Mouse (Mus musculus): ENCODE results near the gene Fyttd1.

DNA sequence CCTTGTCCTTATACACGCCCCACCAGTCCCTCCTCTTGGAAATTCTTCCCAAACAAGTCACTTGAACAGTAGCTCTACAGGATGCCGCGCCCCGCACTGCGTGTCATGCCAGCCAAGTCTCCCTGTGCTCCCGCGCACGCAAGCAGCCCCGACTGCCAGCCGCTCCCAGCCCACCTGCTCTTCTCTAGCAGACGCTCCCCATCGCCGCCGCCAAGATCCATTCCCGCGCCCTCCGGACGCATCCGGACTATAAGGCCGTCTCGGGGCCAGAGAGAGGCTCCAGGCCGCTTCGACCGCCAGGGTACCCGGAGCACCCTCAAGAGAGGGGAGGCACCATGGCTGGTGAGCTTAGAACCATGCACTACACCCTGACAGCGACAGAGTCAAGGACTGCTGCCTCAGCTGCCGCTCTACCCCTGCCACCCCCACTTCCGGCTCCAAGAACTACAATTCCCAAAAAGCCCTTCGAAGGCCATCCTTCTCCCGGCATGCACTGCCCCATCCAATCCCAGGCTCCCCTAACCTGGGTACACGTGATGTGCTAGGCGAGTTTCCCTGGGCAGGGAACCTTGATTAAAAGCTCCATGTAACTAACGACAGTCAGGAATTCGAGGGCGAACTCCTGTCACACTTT lies 9.3 kb upstream of the Fyttd1 start:
- TF ChIP-seq CTCF (IDR thresholded peaks at IDR 0.05; ENCODE audit: control insufficient read depth, insufficient read depth, insufficient read length) = no peak
- TF ChIP-seq MAX (IDR thresholded peaks at IDR 0.05) = peak; percentile 68
- TF ChIP-seq USF1 (IDR thresholded peaks at IDR 0.05; ENCODE audit: low read depth) = peak; percentile 95
- no peak for TF ChIP-seq MYOG (IDR thresholded peaks at IDR 0.05; ENCODE audit: control insufficient read depth, extremely low read depth, insufficient read length)

Measured in C2C12 (cell line).